Mouse (Mus musculus) cerebellum, adult 9-10 months (tissue): ENCODE measurements around the gene Gng12.
"Not testable (repeated sequence)": the region's sequence is repeated elsewhere in the genome, so short reads cannot be mapped to it uniquely, and the experiment has no call there.

Source experiments
- DNase-seq: peaks from one replicate; pipeline ENCODE4 v3.0.0; 2022

Gng12 gene

DNA sequence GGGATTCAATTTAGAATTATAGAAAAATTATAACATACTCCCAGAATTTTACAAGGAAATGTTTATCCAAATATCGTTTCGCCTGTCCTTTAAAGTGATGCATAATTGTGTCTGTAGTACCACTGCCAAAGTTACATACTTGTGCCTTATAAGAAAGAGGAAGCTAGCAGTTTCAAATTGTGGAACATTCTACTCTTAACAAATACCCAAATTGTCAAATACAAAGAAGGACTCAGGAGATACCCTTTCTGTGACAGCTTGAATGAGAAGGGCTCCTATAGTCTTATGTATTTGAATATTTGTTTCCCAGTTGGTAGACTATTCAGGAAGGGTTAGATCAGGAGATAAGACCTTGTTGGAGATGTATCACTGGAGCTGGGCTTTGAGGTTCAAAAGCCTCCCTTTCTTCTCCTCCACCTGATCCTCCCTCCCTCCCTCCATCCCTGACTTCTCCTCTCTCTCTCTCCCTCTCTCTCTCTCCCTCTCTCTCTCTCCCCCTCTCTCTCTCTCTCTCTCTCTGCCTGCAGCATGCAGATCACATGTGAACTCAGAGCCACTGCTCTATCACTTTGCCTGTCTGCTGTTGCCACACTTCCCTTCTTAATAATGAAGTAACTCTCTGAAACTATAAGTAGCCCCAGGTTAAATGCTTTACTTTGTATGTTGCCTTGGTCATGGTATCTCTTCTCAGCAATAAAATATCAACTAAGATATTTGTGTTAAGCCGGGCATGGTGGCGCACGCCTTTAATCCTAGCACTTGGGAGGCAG lies 62.5 kb downstream of the Gng12 start:
- no peak for DNase-seq

DNA sequence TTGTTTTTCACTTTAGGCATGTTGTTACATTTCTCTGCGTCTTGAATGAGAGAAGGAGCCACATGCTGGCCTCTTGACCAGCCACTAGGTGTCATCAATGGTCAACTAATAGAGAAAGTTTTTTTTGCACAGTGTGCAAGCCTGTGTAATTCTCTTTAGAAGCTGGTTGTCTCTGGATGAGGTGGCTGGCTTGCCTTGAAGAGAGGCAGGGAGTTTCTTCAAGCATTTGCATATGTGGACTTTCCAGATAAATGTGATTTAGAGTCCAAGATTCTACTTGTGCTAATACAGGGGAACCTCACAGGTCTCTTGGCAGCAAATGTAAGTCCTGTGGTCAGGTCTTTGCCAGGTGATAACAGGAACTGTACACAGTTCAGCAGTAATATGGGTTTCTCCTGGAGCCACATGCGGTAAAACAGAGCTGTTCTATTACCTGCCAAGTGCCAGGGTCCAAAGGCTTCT lies 66.4 kb downstream of the Gng12 start:
- DNase-seq, result peak; percentile 59

DNA sequence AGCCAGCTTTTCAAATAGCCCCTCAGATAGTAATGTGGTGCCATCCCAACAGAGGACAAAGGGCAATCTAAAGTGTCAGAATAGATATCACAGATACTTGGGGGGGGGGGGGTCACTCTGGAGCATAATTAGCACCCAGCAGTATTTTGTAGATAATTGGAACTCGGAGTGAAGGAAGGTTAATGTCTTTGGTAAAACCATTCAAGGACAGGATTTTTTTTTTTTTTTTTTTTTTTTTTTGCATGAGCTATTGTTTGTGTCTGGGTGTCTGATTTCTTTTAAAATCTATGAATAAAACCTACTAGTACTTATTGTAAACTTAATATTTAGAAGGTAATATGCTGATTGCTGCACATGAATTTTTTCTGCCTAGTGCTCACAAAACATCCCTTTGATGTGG lies 66.9 kb downstream of the Gng12 start:
- DNase-seq, result no peak

DNA sequence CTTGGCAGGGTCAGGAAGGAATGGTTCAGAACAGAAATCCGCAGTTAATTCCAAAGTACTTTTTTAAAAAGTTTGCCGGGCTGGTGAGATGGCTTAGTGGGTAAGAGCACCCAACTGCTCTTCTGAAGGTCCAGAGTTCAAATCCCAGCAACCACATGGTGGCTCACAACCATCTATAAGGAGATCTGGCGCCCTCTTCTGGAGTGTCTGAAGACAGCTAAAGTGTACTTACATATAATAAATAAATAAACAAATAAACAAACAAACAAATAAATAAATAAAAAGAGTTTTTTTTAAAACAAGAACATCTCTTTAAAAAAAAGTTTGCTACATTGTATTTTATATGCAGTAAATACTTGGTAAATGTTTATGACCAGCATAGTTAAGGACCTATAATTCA lies 67.5 kb downstream of the Gng12 start:
- not testable (repeated sequence) for DNase-seq

DNA sequence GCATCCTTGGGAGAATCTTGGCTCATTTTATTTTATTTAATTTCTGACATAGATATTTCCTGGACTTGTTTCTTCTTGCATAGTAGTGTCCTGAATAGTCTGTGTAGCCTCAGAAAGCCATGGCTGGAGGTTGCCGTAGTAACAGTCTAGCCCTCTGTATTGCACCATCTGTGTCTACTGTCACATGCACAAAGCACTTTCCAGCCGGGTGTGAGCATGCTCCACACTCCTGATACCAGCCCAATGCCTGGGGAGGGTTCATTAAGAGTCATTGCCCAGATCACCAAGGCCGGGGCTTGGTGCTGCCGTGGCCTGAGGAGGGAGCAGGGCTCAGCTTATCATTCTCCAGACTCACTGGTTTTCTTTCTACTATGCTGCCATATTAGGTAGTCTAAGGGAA lies 68.0 kb downstream of the Gng12 start:
- no peak for DNase-seq

DNA sequence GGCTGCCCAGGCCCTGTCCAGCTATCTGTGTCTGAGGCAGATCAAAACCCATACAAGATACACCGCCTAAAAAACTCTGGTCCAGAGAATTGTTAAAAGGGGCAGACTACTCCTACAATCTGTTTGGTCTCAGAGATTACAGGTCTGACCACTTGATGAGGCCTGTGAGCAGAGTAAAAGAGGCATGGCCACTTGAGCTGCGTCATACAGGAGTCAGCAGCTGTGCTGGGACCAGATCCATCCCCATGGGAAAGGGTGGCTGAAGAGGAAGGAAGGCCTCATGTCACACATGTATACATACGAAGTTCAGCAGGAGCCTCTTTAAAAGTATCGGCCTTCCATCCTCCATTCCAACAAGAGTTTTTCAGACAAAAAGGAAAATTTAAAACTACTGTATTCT lies 69.0 kb downstream of the Gng12 start:
- no peak for DNase-seq

DNA sequence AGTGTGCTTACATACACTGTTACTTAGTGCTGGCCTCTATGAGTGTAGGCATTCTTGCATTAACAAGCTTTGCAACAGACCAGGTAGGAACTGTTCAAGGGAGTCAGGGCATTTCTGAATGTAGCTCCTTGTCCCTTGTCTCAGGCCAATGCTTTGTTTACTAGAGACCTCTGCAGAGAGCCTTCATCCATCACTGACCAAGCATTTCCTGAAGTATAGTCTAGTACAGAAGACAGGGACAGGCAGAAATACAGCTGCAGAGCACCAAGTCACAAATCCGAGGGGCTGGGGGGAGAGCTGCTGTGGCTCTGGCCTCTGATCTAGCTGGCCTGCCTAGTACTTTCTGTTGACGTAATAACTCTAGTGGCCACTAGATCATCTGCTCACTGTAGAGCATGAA lies 71.6 kb downstream of the Gng12 start:
- no peak for DNase-seq

DNA sequence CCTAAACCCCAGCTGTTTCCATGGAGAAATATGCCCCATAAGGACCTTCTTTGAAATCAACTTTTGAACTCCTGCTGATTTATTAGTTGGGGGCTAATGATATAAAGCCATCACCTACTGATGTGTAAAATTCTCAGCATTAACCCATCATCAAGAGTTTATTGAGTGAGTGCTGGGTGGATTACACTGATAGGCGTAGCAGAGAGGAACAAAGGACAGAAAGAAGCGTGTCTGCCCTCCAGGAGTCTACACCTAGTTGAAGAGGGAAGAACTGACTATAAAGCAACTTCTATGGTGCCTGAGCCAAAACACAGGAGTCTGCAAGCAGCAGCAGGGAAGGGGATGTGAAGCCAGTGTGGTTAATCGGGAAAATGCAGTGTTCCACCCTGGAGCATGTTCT lies 73.2 kb downstream of the Gng12 start:
- DNase-seq, result no peak

DNA sequence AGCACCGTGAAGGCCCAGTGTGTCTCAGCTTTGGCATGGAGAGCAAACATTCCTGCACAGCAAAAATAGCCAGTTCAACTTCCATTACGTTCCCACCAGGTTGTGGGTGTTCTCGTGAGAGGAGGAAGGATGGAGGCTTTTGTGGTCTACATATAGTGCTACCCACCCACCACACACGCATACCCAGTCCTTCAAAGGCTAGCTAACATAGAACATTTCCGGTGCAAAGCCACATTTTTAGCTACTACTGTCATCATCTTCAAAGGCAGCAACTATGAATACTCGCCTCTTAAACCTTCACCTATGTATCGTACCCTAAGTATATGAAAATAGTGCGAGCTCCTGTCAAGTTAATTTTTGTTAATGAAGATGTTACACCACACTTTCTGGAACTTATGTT lies 76.1 kb downstream of the Gng12 start:
- DNase-seq, result no peak

DNA sequence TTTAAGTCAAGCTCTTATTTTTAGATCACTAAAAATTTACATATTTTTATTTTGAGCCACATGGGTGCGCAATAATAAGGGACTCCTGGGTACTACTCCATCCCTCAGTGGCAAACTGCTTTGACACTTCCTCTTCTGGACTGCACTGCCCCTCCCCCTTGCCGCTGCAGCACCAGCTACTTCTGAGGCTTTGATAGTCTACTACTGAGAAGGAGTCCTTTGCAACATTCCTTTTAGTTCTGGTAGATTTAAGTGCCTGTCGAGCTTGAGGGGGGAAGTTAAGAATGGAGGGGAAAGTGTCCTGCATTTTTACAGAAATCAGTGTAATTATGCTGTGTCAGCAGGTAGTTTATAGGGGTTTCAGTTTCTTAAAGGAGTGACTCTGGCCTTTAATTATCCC lies 77.0 kb downstream of the Gng12 start:
- no peak for DNase-seq

DNA sequence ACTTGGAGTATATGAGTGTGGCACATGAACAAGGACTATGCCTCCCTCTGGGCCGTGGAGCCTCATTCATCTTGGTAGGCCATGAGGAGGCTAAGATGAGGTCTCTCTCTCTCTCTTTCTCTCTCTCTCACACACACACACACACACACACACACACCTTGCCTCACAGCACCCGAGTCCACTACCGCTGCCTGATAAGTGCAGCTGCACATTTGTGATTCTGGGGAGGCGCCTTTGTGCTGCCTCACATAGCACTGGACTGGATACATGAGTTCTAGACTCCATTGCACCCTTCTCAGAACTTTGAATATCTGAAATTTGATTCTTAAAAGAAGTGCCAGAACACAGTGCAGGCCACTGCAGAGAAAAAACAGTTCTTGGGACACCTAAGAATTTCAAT lies 79.3 kb downstream of the Gng12 start:
- no peak for DNase-seq

DNA sequence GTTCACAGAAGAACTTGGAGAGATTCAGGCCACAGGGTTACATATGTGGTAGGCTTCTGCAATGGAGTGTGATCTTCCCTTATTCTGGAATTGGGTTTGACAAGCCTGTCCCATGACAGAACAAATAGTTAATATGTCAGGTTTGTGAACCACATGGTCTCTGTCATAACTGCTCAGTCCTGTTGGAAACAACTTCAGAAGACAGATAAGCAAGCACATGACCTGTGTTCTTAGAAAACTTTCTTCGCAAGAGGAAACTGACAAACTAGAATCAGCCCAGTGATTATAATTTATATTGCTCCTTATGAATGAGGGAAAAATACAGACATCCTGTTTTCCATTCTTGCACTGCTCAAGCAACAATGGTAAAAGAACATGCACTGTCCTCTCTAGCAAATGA lies 83.0 kb downstream of the Gng12 start:
- DNase-seq, result no peak

DNA sequence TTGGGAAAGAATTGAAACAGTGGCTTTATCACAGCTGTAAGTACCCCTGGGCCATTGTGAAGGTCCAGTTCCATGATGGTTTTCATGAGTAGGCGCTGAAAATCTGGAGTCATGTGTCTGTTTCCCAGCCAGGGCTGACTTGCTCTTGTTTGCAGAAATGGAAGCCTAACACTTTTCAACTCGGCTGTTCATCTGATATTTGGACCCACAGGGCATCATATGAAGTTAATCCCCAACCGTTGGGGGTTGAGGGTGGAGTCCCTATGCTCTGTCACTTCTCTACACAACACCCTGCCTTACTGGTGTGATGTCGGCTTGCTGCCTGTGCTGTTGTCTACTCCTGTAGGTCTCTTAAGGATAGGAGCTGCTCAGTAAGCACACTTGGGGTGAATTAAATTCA lies 83.8 kb downstream of the Gng12 start:
- DNase-seq, result no peak

DNA sequence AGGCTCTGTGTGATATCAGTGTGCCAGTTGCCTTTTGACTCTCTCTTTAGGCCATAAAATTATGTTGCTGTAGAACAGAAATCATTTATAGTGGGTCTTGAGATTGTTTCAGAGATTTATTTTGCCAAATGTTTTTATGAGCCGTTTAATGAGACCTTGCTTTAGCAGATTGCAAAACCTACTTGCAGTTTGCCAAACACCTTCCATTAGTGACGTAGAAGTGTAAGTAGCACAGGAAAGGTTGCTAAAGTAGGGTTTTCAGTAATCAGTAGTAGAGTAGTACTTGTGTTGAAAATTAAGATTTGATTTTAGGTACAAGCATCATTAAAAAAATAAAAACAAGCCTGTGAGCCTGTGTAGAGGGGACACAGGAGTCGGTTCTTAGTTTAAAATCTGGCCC lies 85.2 kb downstream of the Gng12 start:
- DNase-seq, result no peak

DNA sequence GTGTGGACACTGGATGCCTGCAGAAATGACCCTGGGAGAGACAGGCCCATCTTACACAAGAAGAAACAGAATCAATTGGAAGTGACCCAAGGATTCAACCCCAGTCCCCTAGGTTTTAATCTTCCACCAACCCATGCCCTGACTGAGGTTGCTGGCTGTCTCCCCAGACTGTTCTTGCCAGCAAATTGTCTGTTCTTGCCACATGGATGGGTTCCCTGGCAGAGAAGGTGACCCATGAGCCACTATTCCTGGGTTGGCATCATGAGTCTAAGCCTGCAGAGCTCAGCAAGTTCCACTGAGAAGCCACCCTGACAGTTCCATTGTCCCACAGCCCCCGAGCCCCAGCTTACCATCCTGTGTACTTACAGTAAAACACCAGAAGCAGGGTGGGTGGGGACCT lies 85.7 kb downstream of the Gng12 start:
- peak; percentile 71 for DNase-seq

DNA sequence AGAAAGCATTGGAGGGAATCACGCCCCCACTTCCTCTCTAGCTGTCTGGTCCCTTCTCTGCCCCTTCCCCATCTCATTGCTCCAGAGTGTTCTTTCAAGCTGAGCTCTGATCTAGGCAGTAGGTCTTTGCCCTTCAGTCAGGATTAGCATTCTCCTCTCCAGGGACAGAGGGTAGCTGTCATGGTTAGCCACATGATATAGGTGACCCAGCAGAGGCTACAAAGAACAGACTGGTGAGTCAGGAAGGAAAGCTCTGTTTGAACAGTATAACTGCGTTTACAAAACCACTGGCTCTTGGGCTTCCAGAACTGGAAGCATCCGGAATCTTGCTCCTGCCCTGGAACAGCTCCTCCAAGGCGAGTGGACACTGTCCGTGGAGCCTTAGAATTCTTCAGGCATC lies 87.9 kb downstream of the Gng12 start:
- DNase-seq, result no peak

DNA sequence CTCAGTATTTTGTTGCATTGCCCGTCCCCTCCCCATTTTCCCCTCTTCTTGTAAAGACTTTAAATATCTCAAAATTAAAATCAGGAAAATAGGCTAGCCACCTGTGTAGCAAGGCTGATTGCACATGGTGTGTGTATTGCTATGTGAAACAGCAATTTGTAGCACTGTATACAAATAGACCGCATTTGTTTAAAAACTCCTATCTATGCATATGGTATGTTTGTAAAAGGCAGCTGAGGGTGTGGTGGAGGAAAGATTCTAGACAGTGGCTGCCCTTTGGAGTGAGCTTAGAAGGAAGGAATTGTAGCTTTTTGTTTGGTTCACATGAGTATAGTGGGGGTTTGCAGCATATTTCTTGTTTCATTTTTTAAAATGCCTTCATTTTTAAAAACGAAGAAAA lies 88.5 kb downstream of the Gng12 start:
- no peak for DNase-seq

DNA sequence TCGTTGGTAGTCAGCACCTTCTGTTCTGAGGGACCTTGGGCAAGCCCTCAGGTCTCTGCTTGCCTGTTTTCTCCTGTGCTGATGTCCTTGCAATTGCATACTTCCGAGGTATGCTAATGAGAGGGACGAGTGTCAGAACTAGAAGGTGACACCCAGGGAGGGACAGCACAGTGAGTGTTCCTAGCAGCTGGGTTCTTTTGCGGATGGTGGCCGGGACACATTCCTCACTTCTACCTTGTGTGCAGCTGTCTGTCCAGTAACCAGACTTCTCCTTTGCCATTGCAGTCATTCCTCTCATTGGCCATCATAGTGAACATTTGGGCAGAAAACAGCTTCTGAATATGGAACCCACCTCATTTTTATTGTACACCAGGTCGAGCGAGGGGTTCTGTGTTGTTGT lies 89.3 kb downstream of the Gng12 start:
- no peak for DNase-seq

DNA sequence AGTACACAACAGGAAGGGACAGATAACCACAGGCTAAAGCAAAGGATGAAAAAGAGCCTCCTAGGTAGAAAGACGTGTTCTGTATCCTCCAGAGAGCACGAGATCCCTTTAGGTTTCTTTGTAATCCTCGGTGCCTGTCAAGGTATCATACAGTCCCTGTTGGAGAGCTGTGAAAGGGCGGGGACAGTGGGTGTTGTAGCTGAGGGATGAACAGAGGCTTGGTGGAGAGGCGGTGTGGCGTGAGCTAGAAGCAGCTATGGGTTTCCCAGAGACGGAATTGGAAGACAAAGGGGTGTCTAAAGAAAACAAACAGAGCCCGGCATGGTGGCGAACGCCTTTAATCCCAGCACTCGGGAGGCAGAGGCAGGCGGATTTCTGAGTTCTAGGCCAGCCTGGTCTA lies 89.9 kb downstream of the Gng12 start:
- DNase-seq, result no peak

DNA sequence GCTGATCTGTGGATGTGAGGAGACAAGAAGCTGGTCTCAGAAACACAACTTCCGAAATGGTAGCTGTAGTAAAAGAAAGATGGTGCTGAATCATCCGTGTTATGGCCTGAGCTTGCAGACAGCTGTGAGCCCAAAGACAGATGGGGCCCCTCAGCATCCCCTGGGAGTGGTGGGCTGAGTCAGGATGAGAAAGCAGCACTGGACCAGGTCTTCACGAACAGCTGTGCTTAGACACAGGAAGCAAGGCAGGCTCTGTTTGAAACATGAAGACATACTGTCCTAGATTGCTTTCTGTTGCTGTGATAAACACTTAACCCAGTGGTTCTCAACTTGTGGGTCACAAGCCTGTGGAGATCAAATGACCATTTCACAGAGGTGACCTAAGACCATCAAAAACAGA lies 91.4 kb downstream of the Gng12 start:
- no peak for DNase-seq

DNA sequence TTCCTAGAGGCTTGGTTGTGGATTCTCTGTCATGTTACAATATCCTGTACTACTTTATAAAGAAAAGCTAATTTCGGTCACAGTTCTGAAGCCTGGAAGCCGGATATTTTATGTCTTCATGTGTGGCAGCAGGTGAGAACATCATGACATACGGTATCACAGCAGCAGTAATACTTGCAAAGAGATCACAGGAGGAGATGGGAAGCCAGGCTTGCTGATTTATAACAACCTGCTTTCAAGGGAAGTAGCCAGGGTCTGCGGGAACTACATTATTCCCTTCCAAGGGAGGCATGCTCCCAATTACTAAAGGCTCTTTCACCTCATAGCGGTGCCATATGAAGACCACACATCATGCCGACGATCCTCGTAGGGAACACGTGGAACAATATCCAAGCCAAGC lies 92.2 kb downstream of the Gng12 start:
- no peak for DNase-seq

DNA sequence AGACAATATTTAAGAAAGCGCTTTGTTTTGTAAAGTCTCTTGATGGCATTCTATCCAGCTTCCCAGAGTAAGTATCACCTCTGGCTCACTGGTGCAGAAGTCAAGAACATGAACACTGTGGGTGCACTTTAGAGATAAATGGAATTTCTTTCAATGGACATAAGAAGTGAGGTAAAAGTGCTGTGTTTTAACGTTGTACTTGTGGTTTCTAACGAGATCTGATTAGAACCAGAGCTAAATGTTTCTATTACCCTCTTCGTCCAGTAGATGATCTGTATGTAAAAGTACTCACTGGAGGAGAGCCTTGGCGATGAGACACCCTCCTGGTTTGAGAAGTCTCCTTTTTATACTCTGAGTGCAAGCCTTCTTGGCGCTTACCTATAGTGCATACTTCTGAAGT lies 92.8 kb downstream of the Gng12 start:
- no peak for DNase-seq

DNA sequence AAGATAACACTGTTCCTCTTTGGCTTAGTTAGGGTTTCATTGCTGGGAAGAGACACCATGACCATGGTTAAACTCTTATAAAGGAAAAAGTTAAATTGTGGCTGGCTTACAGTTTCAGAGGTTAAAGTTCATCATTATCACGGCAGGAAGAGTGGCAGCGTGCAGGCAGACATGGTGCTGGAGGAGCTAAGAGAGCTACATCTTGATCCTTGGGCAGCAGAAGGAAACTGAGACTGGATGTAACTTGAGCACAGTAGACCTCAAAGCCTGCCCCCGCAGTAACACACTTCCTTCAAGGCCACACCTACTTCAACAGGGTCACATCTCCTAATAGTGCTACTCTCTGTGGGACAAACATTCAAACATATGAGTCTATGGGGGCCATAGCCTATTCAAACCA lies 93.3 kb downstream of the Gng12 start:
- no peak for DNase-seq

DNA sequence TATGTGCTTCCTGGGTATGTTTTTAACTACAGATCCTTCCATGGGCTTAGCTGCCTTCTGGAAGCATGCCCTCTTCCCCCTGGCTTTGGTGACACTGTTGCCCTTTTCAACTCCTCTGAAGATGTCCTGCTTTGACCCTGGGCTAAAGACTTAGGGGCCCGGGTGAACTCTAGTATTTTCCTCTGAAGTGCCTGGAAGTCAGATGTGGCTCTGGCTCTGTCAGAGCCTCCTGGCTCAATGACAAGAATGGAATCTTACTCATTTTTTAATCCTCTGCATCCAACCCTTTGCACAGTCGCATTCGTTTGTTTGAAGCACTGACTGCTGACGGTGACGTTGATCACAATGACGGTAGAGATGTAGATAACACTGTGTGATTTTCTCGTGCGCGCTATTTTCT lies 96.0 kb downstream of the Gng12 start:
- DNase-seq, result no peak

DNA sequence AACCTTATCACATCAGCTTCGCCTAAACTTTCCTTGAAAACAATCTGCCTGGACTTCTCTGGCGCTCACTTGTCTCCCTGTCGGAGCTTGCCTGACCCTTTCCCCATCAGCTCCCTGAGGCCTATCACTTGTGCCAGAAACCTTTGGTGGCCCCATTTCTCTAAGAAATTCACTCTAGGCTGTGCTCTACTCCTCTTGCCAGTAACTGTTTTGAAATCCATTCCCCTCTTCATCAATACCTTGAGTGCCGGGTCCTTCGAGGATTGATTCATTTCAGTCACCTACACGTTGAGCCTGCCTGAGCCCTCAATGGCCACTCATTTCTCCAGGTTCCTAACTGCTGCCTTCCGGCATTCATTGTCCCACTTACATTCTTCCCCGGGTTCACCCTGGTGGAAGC lies 96.6 kb downstream of the Gng12 start:
- no peak for DNase-seq

DNA sequence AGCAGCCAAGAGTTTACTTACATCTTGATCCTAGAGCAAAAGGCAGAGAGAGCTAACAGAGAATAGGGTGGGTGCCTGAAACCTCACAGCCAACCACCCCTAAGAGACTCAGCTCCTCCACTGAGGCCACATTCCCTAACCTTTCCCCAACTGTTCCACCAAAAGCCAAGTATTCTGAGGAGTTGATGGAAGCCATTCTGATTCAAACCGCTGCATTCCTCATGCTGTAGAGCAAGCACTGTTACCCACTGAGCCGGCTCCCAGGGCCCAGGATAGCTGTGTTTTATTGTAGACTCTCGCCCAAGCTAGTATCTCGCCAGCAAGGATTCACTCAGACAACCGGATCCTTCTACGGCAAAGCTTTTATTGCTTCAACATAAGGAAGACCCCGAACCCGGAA lies 98.8 kb downstream of the Gng12 start:
- DNase-seq, result no peak
